Mouse (Mus musculus): ENCODE results near the gene Usp48. TPM values are rescaled to one million over a fixed set of nuclear protein-coding genes. Genes with fewer than 3 reads are reported as not detected.

The Usp48 gene
- total and polyA plus RNA-seq, 3 experiments = 27.1 to 99.6 TPM; not detected in 1

- no peak for DNase-seq (ENCODE audit: low read depth, low spot score)
- Histone ChIP-seq H3K27ac (ENCODE audit: control insufficient read depth, low read depth, low read length) (no peak overlapping the region), H3K9me3 (replicated peaks; ENCODE audit: insufficient read depth, low read length) (no peaks in the 10 kb centered on the region), H3K27me3 (ENCODE audit: control insufficient read depth in 1 of 2, insufficient read depth in 2 of 2, low read length in 2 of 2) (peaks cover 2 to 3% of the 10 kb centered on the region in 2 experiments; a peak in 3 of 4 replicates), H3K9ac (ENCODE audit: control insufficient read depth, low read depth, low read length, poor library complexity, severe bottlenecking) (no peak overlapping the region), H3K79me2 (ENCODE audit: control insufficient read depth, insufficient read depth, low read length, poor library complexity) (no peaks in the 10 kb centered on the region), H3K36me3 (ENCODE audit: control insufficient read depth in 1 of 2, insufficient read depth in 2 of 2, low read length in 2 of 2) (no peaks in the 10 kb centered on the region), H3K4me1 (ENCODE audit: control insufficient read depth in 1 of 2, insufficient read depth in 2 of 2, low read length in 2 of 2) (no peaks in the 10 kb centered on the region), H3K4me3 (ENCODE audit: control insufficient read depth in 1 of 2, insufficient read depth in 1 of 2, low read depth in 2 of 2, low read length in 2 of 2) (no peak overlapping the region)
- TF ChIP-seq TBP (IDR thresholded peaks at IDR 0.05; ENCODE audit: low read depth, low read length) (no peak), MAX (IDR thresholded peaks at IDR 0.05; ENCODE audit: low read length) (no peak), GATA1 (IDR thresholded peaks at IDR 0.05; ENCODE audit: low read depth, low read length) (no peak), MAZ (IDR thresholded peaks at IDR 0.05; ENCODE audit: low read depth, low read length) (no peak), USF2 (IDR thresholded peaks at IDR 0.05; ENCODE audit: borderline replicate concordance in 1 of 2, insufficient read depth in 1 of 2, low read depth in 1 of 2, low read length in 2 of 2) (no peak), ETS1 (IDR thresholded peaks at IDR 0.05; ENCODE audit: low read depth, low read length) (no peak), CHD1 (IDR thresholded peaks at IDR 0.05; ENCODE audit: low read depth, low read length) (no peak), TAL1 (IDR thresholded peaks at IDR 0.05; ENCODE audit: low read length) (no peak), HCFC1 (IDR thresholded peaks at IDR 0.05; ENCODE audit: low read depth, low read length) (no peak), ZMIZ1 (IDR thresholded peaks at IDR 0.05; ENCODE audit: low read depth, low read length) (no peak), POLR2AphosphoS5 (IDR thresholded peaks at IDR 0.05; ENCODE audit: borderline replicate concordance, low read depth, low read length) (no peak), ELF1 (IDR thresholded peaks at IDR 0.05; ENCODE audit: low read depth, low read length) (no peak), ZNF384 (IDR thresholded peaks at IDR 0.05; ENCODE audit: low read depth, low read length) (no peak), MXI1 (IDR thresholded peaks at IDR 0.05; ENCODE audit: low read depth, low read length) (no peak), SIN3A (IDR thresholded peaks at IDR 0.05; ENCODE audit: low read length) (no peak), TCF12 (IDR thresholded peaks at IDR 0.05; ENCODE audit: low read depth, low read length) (no peak)
Measured at GRCm38 (mm10) chr4:137666283-137666957, 72.9 kb downstream of the Usp48 start.

- peaks cover 2 to 6% of the 10 kb centered on the region in 2 experiments; a peak in 3 of 4 replicates for H3K27me3 ChIP-seq (ENCODE audit: control insufficient read depth in 1 of 2, insufficient read depth in 2 of 2, low read length in 2 of 2)
- H3K79me2 ChIP-seq (ENCODE audit: control insufficient read depth, insufficient read depth, low read length, poor library complexity) = no peaks in the 10 kb centered on the region
- no peak overlapping the region for H3K4me3 ChIP-seq (ENCODE audit: control insufficient read depth in 1 of 2, insufficient read depth in 1 of 2, low read depth in 2 of 2, low read length in 2 of 2)
- H3K4me1 ChIP-seq (ENCODE audit: control insufficient read depth in 1 of 2, insufficient read depth in 2 of 2, low read length in 2 of 2) = no peaks in the 10 kb centered on the region
- no peak overlapping the region for H3K9ac ChIP-seq (ENCODE audit: control insufficient read depth, low read depth, low read length, poor library complexity, severe bottlenecking)
- no peak for TF ChIP-seq HCFC1 (IDR thresholded peaks at IDR 0.05; ENCODE audit: low read depth, low read length)
- no peak for TF ChIP-seq TBP (IDR thresholded peaks at IDR 0.05; ENCODE audit: low read depth, low read length)
- no peak for TF ChIP-seq NELFE (IDR thresholded peaks at IDR 0.05; ENCODE audit: low read depth, low read length)
- no peak for TF ChIP-seq POLR2AphosphoS5 (IDR thresholded peaks at IDR 0.05; ENCODE audit: borderline replicate concordance, low read depth, low read length)
- no peak for TF ChIP-seq ETS1 (IDR thresholded peaks at IDR 0.05; ENCODE audit: low read depth, low read length)
- TF ChIP-seq BHLHE40 (IDR thresholded peaks at IDR 0.05; ENCODE audit: borderline replicate concordance, low read depth, low read length) = no peak
- TF ChIP-seq MYC (IDR thresholded peaks at IDR 0.05; ENCODE audit: low read depth, low read length) = no peak
- TF ChIP-seq MAFK (IDR thresholded peaks at IDR 0.05; ENCODE audit: borderline replicate concordance, low read depth, low read length) = no peak
- no peak for TF ChIP-seq CHD2 (IDR thresholded peaks at IDR 0.05; ENCODE audit: low read length)
- TF ChIP-seq TCF12 (IDR thresholded peaks at IDR 0.05; ENCODE audit: low read depth, low read length) = no peak
- TF ChIP-seq MEF2A (IDR thresholded peaks at IDR 0.05; ENCODE audit: extremely low read depth, insufficient replicate concordance, low read depth, low read length, poor library complexity, severe bottlenecking) = no peak
- no peak for TF ChIP-seq ZKSCAN1 (IDR thresholded peaks at IDR 0.05; ENCODE audit: low read depth, low read length)
- TF ChIP-seq USF1 (IDR thresholded peaks at IDR 0.05; ENCODE audit: low read depth, low read length) = no peak
- TF ChIP-seq POLR2AphosphoS2 (IDR thresholded peaks at IDR 0.05; ENCODE audit: low read length) = no peak
- no peak for TF ChIP-seq SIN3A (IDR thresholded peaks at IDR 0.05; ENCODE audit: low read length)
- no peak for TF ChIP-seq MXI1 (IDR thresholded peaks at IDR 0.05; ENCODE audit: low read depth, low read length)
- no peaks in the 10 kb centered on the region for H3K36me3 ChIP-seq (ENCODE audit: control insufficient read depth in 1 of 2, insufficient read depth in 2 of 2, low read length in 2 of 2)
- DNase-seq (ENCODE audit: low read depth, low spot score) = no peak
- H3K9me3 ChIP-seq (replicated peaks; ENCODE audit: insufficient read depth, low read length) = no peaks in the 10 kb centered on the region
- H3K27ac ChIP-seq (ENCODE audit: control insufficient read depth, low read depth, low read length) = no peak overlapping the region
Measured at GRCm38 (mm10) chr4:137666958-137667345, 73.4 kb downstream of the Usp48 start.

Measured in MEL (cell line).